Mouse (Mus musculus): ENCODE data around the gene Slc25a20. TPM values are rescaled to one million over a fixed set of nuclear protein-coding genes. Genes with fewer than 3 reads are reported as not detected.
"Not testable (repeated sequence)": the region's sequence is repeated elsewhere in the genome, so short reads cannot be mapped to it uniquely, and the experiment has no call there.

Gene Slc25a20
- polyA plus RNA-seq, 1 experiment from 2014 or later: 41.4 TPM

- Histone ChIP-seq H3K27me3 (no peaks in the 10 kb centered on the region), H3K9ac (peak within 1 kb of the TSS; percentile 92), H3K4me2 (replicated peaks) (peak within 1 kb of the TSS; percentile 94), H3K4me3 (peak within 1 kb of the TSS; percentile 99), H3K36me3 (no peaks in the 10 kb centered on the region), H3K9me3 (replicated peaks) (no peaks in the 10 kb centered on the region), H3K4me1 (peaks cover 15% of the 10 kb centered on the region), H3K27ac (peak within 1 kb of the TSS; percentile 91)
- ATAC-seq (ENCODE audit: low FRiP score): peak; percentile 99
- WGBS: under 1% methylated on average over 111 of the region's 112 CpGs
Observed at GRCm38 (mm10) chr9:108648611-108649560, 13.0 kb upstream of the Slc25a20 start, which contains the start of gene Arih2. TSS of gene Arih2 (minus strand) at chr9:108649386.

- peak overlapping the region; percentile 91 for H3K27ac ChIP-seq
- H3K9me3 ChIP-seq (replicated peaks): no peaks in the 10 kb centered on the region
- no peaks in the 10 kb centered on the region for H3K27me3 ChIP-seq
- H3K9ac ChIP-seq: peak overlapping the region; percentile 92
- peaks cover 15% of the 10 kb centered on the region for H3K4me1 ChIP-seq
- no peaks in the 10 kb centered on the region for H3K36me3 ChIP-seq
- ATAC-seq (ENCODE audit: low FRiP score): no peak; the same call in none of the 2 replicates
- H3K4me2 ChIP-seq (replicated peaks): peak overlapping the region; percentile 94
- peak overlapping the region; percentile 99 for H3K4me3 ChIP-seq
- WGBS: 32% methylated on average over 29 of the region's 29 CpGs
Observed at GRCm38 (mm10) chr9:108649561-108650440, 12.1 kb upstream of the Slc25a20 start.

- no peaks in the 10 kb centered on the region for H3K36me3 ChIP-seq
- 82% methylated on average over 10 of the region's 10 CpGs for WGBS
- no peak overlapping the region for H3K9ac ChIP-seq
- H3K4me2 ChIP-seq (replicated peaks): no peak overlapping the region
- H3K4me1 ChIP-seq: peaks cover 5% of the 10 kb centered on the region
- H3K4me3 ChIP-seq: no peak overlapping the region
- no peaks in the 10 kb centered on the region for H3K9me3 ChIP-seq (replicated peaks)
- no peaks in the 10 kb centered on the region for H3K27me3 ChIP-seq
- H3K27ac ChIP-seq: no peak overlapping the region
- no peak for ATAC-seq (ENCODE audit: low FRiP score)
Observed at GRCm38 (mm10) chr9:108654566-108655464, 7.1 kb upstream of the Slc25a20 start.

- H3K9me3 ChIP-seq (replicated peaks); H3K27ac ChIP-seq; H3K4me1 ChIP-seq; H3K36me3 ChIP-seq; H3K4me2 ChIP-seq (replicated peaks); ATAC-seq (ENCODE audit: low FRiP score); H3K27me3 ChIP-seq; H3K4me3 ChIP-seq; H3K9ac ChIP-seq: not testable (repeated sequence)
- 87% methylated on average over 7 of the region's 7 CpGs for WGBS
Observed at GRCm38 (mm10) chr9:108655865-108656264, 6.0 kb upstream of the Slc25a20 start.

- H3K27ac ChIP-seq: no peak overlapping the region
- ATAC-seq (ENCODE audit: low FRiP score): no peak
- WGBS: 49% methylated on average over 6 of the region's 6 CpGs
- no peaks in the 10 kb centered on the region for H3K9me3 ChIP-seq (replicated peaks)
- no peaks in the 10 kb centered on the region; the same call in 1 of the 2 replicates for H3K36me3 ChIP-seq
- peak overlapping the region; percentile 65 for H3K4me3 ChIP-seq
- H3K4me2 ChIP-seq (replicated peaks): peak overlapping the region; percentile 79
- peak overlapping the region; percentile 72 for H3K9ac ChIP-seq
- H3K27me3 ChIP-seq: no peaks in the 10 kb centered on the region
- peaks cover 11% of the 10 kb centered on the region for H3K4me1 ChIP-seq
Observed at GRCm38 (mm10) chr9:108662660-108663059, 772 bp downstream of the Slc25a20 start.

- no peak overlapping the region for H3K27ac ChIP-seq
- peaks cover 40% of the 10 kb centered on the region for H3K36me3 ChIP-seq
- H3K9ac ChIP-seq: no peak overlapping the region
- no peak for ATAC-seq (ENCODE audit: low FRiP score)
- H3K4me2 ChIP-seq (replicated peaks): no peak overlapping the region
- H3K27me3 ChIP-seq: no peaks in the 10 kb centered on the region
- 55% methylated on average over 8 of the region's 8 CpGs for WGBS
- no peak overlapping the region for H3K4me3 ChIP-seq
- no peaks in the 10 kb centered on the region for H3K4me1 ChIP-seq
- no peaks in the 10 kb centered on the region for H3K9me3 ChIP-seq (replicated peaks)
Observed at GRCm38 (mm10) chr9:108669875-108670274, 8.0 kb downstream of the Slc25a20 start.

GRCm38 (mm10) chr9:108673151-108673550 lies 11.3 kb downstream of the Slc25a20 start:
- H3K9me3 ChIP-seq (replicated peaks): no peaks in the 10 kb centered on the region
- no peak overlapping the region for H3K9ac ChIP-seq
- WGBS: 46% methylated on average over 2 of the region's 2 CpGs
- ATAC-seq (ENCODE audit: low FRiP score): no peak
- H3K27me3 ChIP-seq: no peaks in the 10 kb centered on the region
- no peak overlapping the region for H3K27ac ChIP-seq
- peaks cover 44% of the 10 kb centered on the region for H3K36me3 ChIP-seq
- no peaks in the 10 kb centered on the region for H3K4me1 ChIP-seq
- no peak overlapping the region for H3K4me3 ChIP-seq
- no peak overlapping the region for H3K4me2 ChIP-seq (replicated peaks)

- Histone ChIP-seq H3K4me1 (no peaks in the 10 kb centered on the region), H3K4me3 (no peak overlapping the region), H3K27me3 (no peaks in the 10 kb centered on the region), H3K36me3 (peaks cover 46% of the 10 kb centered on the region), H3K4me2 (replicated peaks) (no peak overlapping the region), H3K9ac (no peak overlapping the region), H3K27ac (no peak overlapping the region), H3K9me3 (replicated peaks) (no peaks in the 10 kb centered on the region)
- no peak for ATAC-seq (ENCODE audit: low FRiP score)
- WGBS: 94% methylated on average over 15 of the region's 15 CpGs
Observed at GRCm38 (mm10) chr9:108680026-108680425, 18.1 kb downstream of the Slc25a20 start.

- peaks cover 21% of the 10 kb centered on the region for H3K36me3 ChIP-seq
- no peak overlapping the region for H3K27ac ChIP-seq
- 0 out of 2 replicates have a peak overlapping the region, but pooled peaks have one; percentile 19 for H3K9ac ChIP-seq
- H3K4me1 ChIP-seq: peaks cover 22% of the 10 kb centered on the region
- 40% methylated on average over 4 of the region's 4 CpGs for WGBS
- H3K27me3 ChIP-seq: peaks cover 8% of the 10 kb centered on the region; the same call in 1 of the 2 replicates
- ATAC-seq (ENCODE audit: low FRiP score): no peak
- H3K4me2 ChIP-seq (replicated peaks): no peak overlapping the region
- H3K9me3 ChIP-seq (replicated peaks): no peaks in the 10 kb centered on the region
- H3K4me3 ChIP-seq: no peak overlapping the region
Observed at GRCm38 (mm10) chr9:108686475-108686887, 24.6 kb downstream of the Slc25a20 start.

- H3K27me3 ChIP-seq: peaks cover 8% of the 10 kb centered on the region; the same call in 1 of the 2 replicates
- H3K9ac ChIP-seq: no peak overlapping the region
- H3K27ac ChIP-seq: no peak overlapping the region
- no peak for ATAC-seq (ENCODE audit: low FRiP score)
- no peak overlapping the region for H3K4me2 ChIP-seq (replicated peaks)
- peaks cover 25% of the 10 kb centered on the region for H3K4me1 ChIP-seq
- WGBS: 77% methylated on average over 6 of the region's 6 CpGs
- H3K9me3 ChIP-seq (replicated peaks): no peaks in the 10 kb centered on the region
- peaks cover 17% of the 10 kb centered on the region for H3K36me3 ChIP-seq
- H3K4me3 ChIP-seq: no peak overlapping the region
Observed at GRCm38 (mm10) chr9:108687181-108687580, 25.3 kb downstream of the Slc25a20 start.

- Histone ChIP-seq H3K4me3 (no peak overlapping the region), H3K4me2 (replicated peaks) (no peak overlapping the region), H3K9ac (no peak overlapping the region), H3K27ac (no peak overlapping the region), H3K36me3 (peaks cover 13% of the 10 kb centered on the region; the same call in 1 of the 2 replicates), H3K27me3 (peaks cover 8% of the 10 kb centered on the region; the same call in 1 of the 2 replicates), H3K4me1 (peaks cover 25% of the 10 kb centered on the region), H3K9me3 (replicated peaks) (no peaks in the 10 kb centered on the region)
- ATAC-seq (ENCODE audit: low FRiP score): no peak
- WGBS: 80% methylated on average over 2 of the region's 2 CpGs
Observed at GRCm38 (mm10) chr9:108687686-108688085, 25.8 kb downstream of the Slc25a20 start.
